Mouse (Mus musculus): ENCODE data around the gene Kpna4. TPM values are rescaled to one million over a fixed set of nuclear protein-coding genes. Genes with fewer than 3 reads are reported as not detected.

Gene Kpna4
- polyA plus RNA-seq, 1 experiment from 2014 or later: 27.8 TPM

GRCm38 (mm10) chr3:69118827-69119226, 8.1 kb downstream of the Kpna4 start:
- Histone ChIP-seq H3K4me1 (ENCODE audit: insufficient read depth, low read length) (peaks cover 29% of the 10 kb centered on the region), H3K36me3 (ENCODE audit: insufficient read depth, low read length) (no peaks in the 10 kb centered on the region), H3K9me3 (ENCODE audit: low read length) (no peaks in the 10 kb centered on the region), H3K4me2 (replicated peaks; ENCODE audit: low read depth, low read length) (no peak overlapping the region), H3K4me3 (ENCODE audit: low read length) (no peak overlapping the region), H3K27me3 (ENCODE audit: insufficient read depth, low read length) (no peaks in the 10 kb centered on the region), H3K27ac (ENCODE audit: low read length) (no peak overlapping the region), H3K9ac (replicated peaks; ENCODE audit: low read length) (no peak overlapping the region)
- WGBS: 56% methylated on average over 3 of the region's 3 CpGs
- no peak for ATAC-seq (ENCODE audit: low FRiP score, low TSS enrichment)

GRCm38 (mm10) chr3:69114760-69115159, 12.2 kb downstream of the Kpna4 start:
- WGBS: 56% methylated on average over 1 of the region's 1 CpGs
- peak; percentile 57; the same call in 1 of the 2 replicates for ATAC-seq (ENCODE audit: low FRiP score, low TSS enrichment)

GRCm38 (mm10) chr3:69113956-69114355, 13.0 kb downstream of the Kpna4 start:
- H3K4me3 ChIP-seq (ENCODE audit: low read length): no peak overlapping the region
- H3K27ac ChIP-seq (ENCODE audit: low read length): no peak overlapping the region; the same call in 1 of the 2 replicates
- H3K36me3 ChIP-seq (ENCODE audit: insufficient read depth, low read length): no peaks in the 10 kb centered on the region
- H3K4me2 ChIP-seq (replicated peaks; ENCODE audit: low read depth, low read length): no peak overlapping the region
- H3K9me3 ChIP-seq (ENCODE audit: low read length): no peaks in the 10 kb centered on the region
- no peak for ATAC-seq (ENCODE audit: low FRiP score, low TSS enrichment)
- H3K4me1 ChIP-seq (ENCODE audit: insufficient read depth, low read length): peaks cover 20% of the 10 kb centered on the region
- 86% methylated on average over 1 of the region's 1 CpGs for WGBS
- no peak overlapping the region for H3K9ac ChIP-seq (replicated peaks; ENCODE audit: low read length)
- H3K27me3 ChIP-seq (ENCODE audit: insufficient read depth, low read length): no peaks in the 10 kb centered on the region

More at GRCm38 (mm10) chr3:69114760-69115159, 12.2 kb downstream of the Kpna4 start:
- H3K36me3 ChIP-seq (ENCODE audit: insufficient read depth, low read length): no peaks in the 10 kb centered on the region
- peaks cover 22% of the 10 kb centered on the region for H3K4me1 ChIP-seq (ENCODE audit: insufficient read depth, low read length)
- H3K9ac ChIP-seq (replicated peaks; ENCODE audit: low read length): no peak overlapping the region
- H3K27ac ChIP-seq (ENCODE audit: low read length): 0 out of 2 replicates have a peak overlapping the region, but pooled peaks have one; percentile 20
- no peak overlapping the region for H3K4me3 ChIP-seq (ENCODE audit: low read length)
- no peaks in the 10 kb centered on the region for H3K9me3 ChIP-seq (ENCODE audit: low read length)
- no peak overlapping the region for H3K4me2 ChIP-seq (replicated peaks; ENCODE audit: low read depth, low read length)
- no peaks in the 10 kb centered on the region for H3K27me3 ChIP-seq (ENCODE audit: insufficient read depth, low read length)

- no peak overlapping the region for H3K4me2 ChIP-seq (replicated peaks; ENCODE audit: low read depth, low read length)
- no peaks in the 10 kb centered on the region for H3K27me3 ChIP-seq (ENCODE audit: insufficient read depth, low read length)
- ATAC-seq (ENCODE audit: low FRiP score, low TSS enrichment): no peak
- no peaks in the 10 kb centered on the region for H3K9me3 ChIP-seq (ENCODE audit: low read length)
- 83% methylated on average over 1 of the region's 1 CpGs for WGBS
- H3K4me3 ChIP-seq (ENCODE audit: low read length): no peak overlapping the region
- no peak overlapping the region for H3K9ac ChIP-seq (replicated peaks; ENCODE audit: low read length)
- H3K36me3 ChIP-seq (ENCODE audit: insufficient read depth, low read length): no peaks in the 10 kb centered on the region
- H3K27ac ChIP-seq (ENCODE audit: low read length): no peak overlapping the region
- H3K4me1 ChIP-seq (ENCODE audit: insufficient read depth, low read length): peaks cover 3% of the 10 kb centered on the region
Observed at GRCm38 (mm10) chr3:69109079-69109478, 17.8 kb downstream of the Kpna4 start.

GRCm38 (mm10) chr3:69094456-69094855, 32.5 kb downstream of the Kpna4 start:
- no peaks in the 10 kb centered on the region for H3K4me1 ChIP-seq (ENCODE audit: insufficient read depth, low read length)
- H3K4me3 ChIP-seq (ENCODE audit: low read length): no peak overlapping the region
- no peak overlapping the region for H3K4me2 ChIP-seq (replicated peaks; ENCODE audit: low read depth, low read length)
- no peaks in the 10 kb centered on the region for H3K27me3 ChIP-seq (ENCODE audit: insufficient read depth, low read length)
- 82% methylated on average over 7 of the region's 7 CpGs for WGBS
- H3K27ac ChIP-seq (ENCODE audit: low read length): no peak overlapping the region
- no peak for ATAC-seq (ENCODE audit: low FRiP score, low TSS enrichment)
- peaks cover 37% of the 10 kb centered on the region for H3K36me3 ChIP-seq (ENCODE audit: insufficient read depth, low read length)
- H3K9ac ChIP-seq (replicated peaks; ENCODE audit: low read length): no peak overlapping the region
- no peaks in the 10 kb centered on the region for H3K9me3 ChIP-seq (ENCODE audit: low read length)

GRCm38 (mm10) chr3:69064005-69064404, 62.9 kb downstream of the Kpna4 start:
- H3K4me3 ChIP-seq (ENCODE audit: low read length): no peak overlapping the region
- H3K27me3 ChIP-seq (ENCODE audit: insufficient read depth, low read length): no peaks in the 10 kb centered on the region
- no peaks in the 10 kb centered on the region for H3K36me3 ChIP-seq (ENCODE audit: insufficient read depth, low read length)
- H3K4me2 ChIP-seq (replicated peaks; ENCODE audit: low read depth, low read length): no peak overlapping the region
- no peaks in the 10 kb centered on the region for H3K9me3 ChIP-seq (ENCODE audit: low read length)
- no peak for ATAC-seq (ENCODE audit: low FRiP score, low TSS enrichment)
- no peak overlapping the region for H3K9ac ChIP-seq (replicated peaks; ENCODE audit: low read length)
- H3K4me1 ChIP-seq (ENCODE audit: insufficient read depth, low read length): no peaks in the 10 kb centered on the region
- WGBS: 55% methylated on average over 1 of the region's 1 CpGs
- H3K27ac ChIP-seq (ENCODE audit: low read length): no peak overlapping the region

- no peak overlapping the region for H3K9ac ChIP-seq (replicated peaks; ENCODE audit: low read length)
- no peaks in the 10 kb centered on the region for H3K4me1 ChIP-seq (ENCODE audit: insufficient read depth, low read length)
- no peak overlapping the region for H3K4me2 ChIP-seq (replicated peaks; ENCODE audit: low read depth, low read length)
- no peaks in the 10 kb centered on the region for H3K36me3 ChIP-seq (ENCODE audit: insufficient read depth, low read length)
- H3K4me3 ChIP-seq (ENCODE audit: low read length): no peak overlapping the region
- no peaks in the 10 kb centered on the region for H3K27me3 ChIP-seq (ENCODE audit: insufficient read depth, low read length)
- no peak overlapping the region for H3K27ac ChIP-seq (ENCODE audit: low read length)
- H3K9me3 ChIP-seq (ENCODE audit: low read length): no peaks in the 10 kb centered on the region
- ATAC-seq (ENCODE audit: low FRiP score, low TSS enrichment): no peak
- 100% methylated on average over 1 of the region's 1 CpGs for WGBS
Observed at GRCm38 (mm10) chr3:69062764-69063163, 64.1 kb downstream of the Kpna4 start.

- no peak overlapping the region for H3K9ac ChIP-seq (replicated peaks; ENCODE audit: low read length)
- WGBS: 92% methylated on average over 4 of the region's 4 CpGs
Observed at GRCm38 (mm10) chr3:69060672-69061071, 66.2 kb downstream of the Kpna4 start.

GRCm38 (mm10) chr3:69055871-69056270, 71.0 kb downstream of the Kpna4 start:
- no peak overlapping the region for H3K4me2 ChIP-seq (replicated peaks; ENCODE audit: low read depth, low read length)
- H3K36me3 ChIP-seq (ENCODE audit: insufficient read depth, low read length): no peaks in the 10 kb centered on the region
- no peak overlapping the region for H3K27ac ChIP-seq (ENCODE audit: low read length)
- 87% methylated on average over 3 of the region's 3 CpGs for WGBS
- no peaks in the 10 kb centered on the region for H3K9me3 ChIP-seq (ENCODE audit: low read length)
- no peaks in the 10 kb centered on the region for H3K4me1 ChIP-seq (ENCODE audit: insufficient read depth, low read length)
- no peak for ATAC-seq (ENCODE audit: low FRiP score, low TSS enrichment)
- H3K9ac ChIP-seq (replicated peaks; ENCODE audit: low read length): no peak overlapping the region
- H3K27me3 ChIP-seq (ENCODE audit: insufficient read depth, low read length): no peaks in the 10 kb centered on the region
- no peak overlapping the region for H3K4me3 ChIP-seq (ENCODE audit: low read length)

More at GRCm38 (mm10) chr3:69060672-69061071, 66.2 kb downstream of the Kpna4 start:
- ATAC-seq (ENCODE audit: low FRiP score, low TSS enrichment): no peak
- Histone ChIP-seq H3K4me1 (ENCODE audit: insufficient read depth, low read length) (no peaks in the 10 kb centered on the region), H3K36me3 (ENCODE audit: insufficient read depth, low read length) (no peaks in the 10 kb centered on the region), H3K27me3 (ENCODE audit: insufficient read depth, low read length) (no peaks in the 10 kb centered on the region), H3K27ac (ENCODE audit: low read length) (no peak overlapping the region), H3K9me3 (ENCODE audit: low read length) (no peaks in the 10 kb centered on the region), H3K4me2 (replicated peaks; ENCODE audit: low read depth, low read length) (no peak overlapping the region), H3K4me3 (ENCODE audit: low read length) (no peak overlapping the region)

GRCm38 (mm10) chr3:69054760-69055432, 72.0 kb downstream of the Kpna4 start:
- H3K9me3 ChIP-seq (ENCODE audit: low read length): no peaks in the 10 kb centered on the region
- ATAC-seq (ENCODE audit: low FRiP score, low TSS enrichment): no peak; the same call in 1 of the 2 replicates
- no peaks in the 10 kb centered on the region for H3K4me1 ChIP-seq (ENCODE audit: insufficient read depth, low read length)
- H3K9ac ChIP-seq (replicated peaks; ENCODE audit: low read length): no peak overlapping the region
- no peak overlapping the region for H3K4me2 ChIP-seq (replicated peaks; ENCODE audit: low read depth, low read length)
- no peak overlapping the region for H3K27ac ChIP-seq (ENCODE audit: low read length)
- no peaks in the 10 kb centered on the region for H3K36me3 ChIP-seq (ENCODE audit: insufficient read depth, low read length)
- no peaks in the 10 kb centered on the region for H3K27me3 ChIP-seq (ENCODE audit: insufficient read depth, low read length)
- no peak overlapping the region for H3K4me3 ChIP-seq (ENCODE audit: low read length)
- 87% methylated on average over 7 of the region's 7 CpGs for WGBS

All from kidney, embryonic 16.5 days (tissue).